Mouse (Mus musculus): Measurements from ENCODE around the gene Mpi. TPM values are rescaled to one million over a fixed set of nuclear protein-coding genes. Genes with fewer than 3 reads are reported as not detected.
A peak's percentile ranks its signal among the peaks of the same experiment; 100 is the strongest.

The Mpi gene
- 7.3 and 8.2 TPM in 2 replicates for polyA plus RNA-seq (2015; fragmentation: Nextera tagmentation; extraction: Ambion mirVana)

- H3K27ac ChIP-seq (ENCODE audit: low read depth) = no peak within 1 kb of the TSS
- ATAC-seq = peak; percentile 55; the same call in 1 of the 2 replicates
These were observed at the start of gene Mpi for GRCm38 (mm10) chr9:57552139-57552887. Mpi (minus strand) TSS chr9:57552763.

GRCm38 (mm10) chr9:57602098-57602497 is 49.5 kb upstream of the Mpi start:
- ATAC-seq = no peak
- Histone ChIP-seq H3K4me2 (ENCODE audit: low read depth, low read length) (no peak overlapping the region), H3K27ac (ENCODE audit: low read depth) (no peak overlapping the region), H3K4me1 (ENCODE audit: insufficient read depth) (peaks cover 5% of the 10 kb centered on the region; the same call in 1 of the 2 replicates), H3K9ac (replicated peaks) (no peak overlapping the region), H3K36me3 (replicated peaks; ENCODE audit: insufficient read depth, low read length) (no peaks in the 10 kb centered on the region), H3K27me3 (ENCODE audit: insufficient read depth, low read length) (peaks cover 22% of the 10 kb centered on the region), H3K9me3 (ENCODE audit: low read length) (no peaks in the 10 kb centered on the region), H3K4me3 (ENCODE audit: low read depth, low read length) (no peak overlapping the region)
- DNase-seq = no peak
- 60% methylated on average over 8 of the region's 8 CpGs for WGBS (ENCODE audit: insufficient replicate concordance)
- no peak for TF ChIP-seq CTCF (IDR thresholded peaks at IDR 0.05; ENCODE audit: low read depth)
- TF ChIP-seq EP300 (IDR thresholded peaks at IDR 0.05; ENCODE audit: low read depth) = no peak

More at GRCm38 (mm10) chr9:57552139-57552887, at the start of gene Mpi:
- Histone ChIP-seq H3K4me3 (ENCODE audit: low read depth, low read length) (peak within 1 kb of the TSS; percentile 65), H3K9ac (replicated peaks) (peak within 1 kb of the TSS; percentile 65), H3K4me1 (ENCODE audit: insufficient read depth) (peaks cover 10% of the 10 kb centered on the region), H3K4me2 (ENCODE audit: low read depth, low read length) (peak within 1 kb of the TSS; percentile 79), H3K36me3 (replicated peaks; ENCODE audit: insufficient read depth, low read length) (peaks cover 6% of the 10 kb centered on the region; the same call in 1 of the 2 replicates), H3K9me3 (ENCODE audit: low read length) (no peaks in the 10 kb centered on the region), H3K27me3 (ENCODE audit: insufficient read depth, low read length) (no peaks in the 10 kb centered on the region)
- peak; percentile 71 for DNase-seq
- 1% methylated on average over 28 of the region's 28 CpGs for WGBS (ENCODE audit: insufficient replicate concordance)
- no peak for TF ChIP-seq EP300 (IDR thresholded peaks at IDR 0.05; ENCODE audit: low read depth)
- TF ChIP-seq CTCF (IDR thresholded peaks at IDR 0.05; ENCODE audit: low read depth) = no peak

GRCm38 (mm10) chr9:57601353-57601706 is 48.8 kb upstream of the Mpi start:
- Histone ChIP-seq H3K4me2 (ENCODE audit: low read depth, low read length) (no peak overlapping the region), H3K27ac (ENCODE audit: low read depth) (no peak overlapping the region), H3K9ac (replicated peaks) (no peak overlapping the region), H3K9me3 (ENCODE audit: low read length) (no peaks in the 10 kb centered on the region), H3K36me3 (replicated peaks; ENCODE audit: insufficient read depth, low read length) (no peaks in the 10 kb centered on the region), H3K4me1 (ENCODE audit: insufficient read depth) (peaks cover 2% of the 10 kb centered on the region; the same call in 1 of the 2 replicates), H3K27me3 (ENCODE audit: insufficient read depth, low read length) (peaks cover 15% of the 10 kb centered on the region), H3K4me3 (ENCODE audit: low read depth, low read length) (no peak overlapping the region)
- DNase-seq = no peak
- WGBS (ENCODE audit: insufficient replicate concordance) = 46% methylated on average over 2 of the region's 2 CpGs
- no peak for ATAC-seq
- no peak for TF ChIP-seq EP300 (IDR thresholded peaks at IDR 0.05; ENCODE audit: low read depth)
- TF ChIP-seq CTCF (IDR thresholded peaks at IDR 0.05; ENCODE audit: low read depth) = no peak

GRCm38 (mm10) chr9:57600620-57601352 is 48.2 kb upstream of the Mpi start:
- WGBS (ENCODE audit: insufficient replicate concordance) = 8% methylated on average over 3 of the region's 3 CpGs
- no peak for ATAC-seq
- peak; percentile 50 for DNase-seq

GRCm38 (mm10) chr9:57598851-57599563 is 46.4 kb upstream of the Mpi start:
- H3K4me3 ChIP-seq (ENCODE audit: low read depth, low read length) = no peak overlapping the region
- peaks cover 3% of the 10 kb centered on the region; the same call in 1 of the 2 replicates for H3K27me3 ChIP-seq (ENCODE audit: insufficient read depth, low read length)
- WGBS (ENCODE audit: insufficient replicate concordance) = 66% methylated on average over 8 of the region's 8 CpGs
- ATAC-seq (no peak), DNase-seq (no peak)
- no peak overlapping the region for H3K9ac ChIP-seq (replicated peaks)
- H3K4me2 ChIP-seq (ENCODE audit: low read depth, low read length) = no peak overlapping the region
- no peaks in the 10 kb centered on the region; the same call in 1 of the 2 replicates for H3K4me1 ChIP-seq (ENCODE audit: insufficient read depth)
- TF ChIP-seq EP300 (IDR thresholded peaks at IDR 0.05; ENCODE audit: low read depth) = no peak
- no peak for TF ChIP-seq CTCF (IDR thresholded peaks at IDR 0.05; ENCODE audit: low read depth)
- H3K27ac ChIP-seq (ENCODE audit: low read depth) = no peak overlapping the region
- H3K36me3 ChIP-seq (replicated peaks; ENCODE audit: insufficient read depth, low read length) = peaks cover 13% of the 10 kb centered on the region; the same call in 1 of the 2 replicates
- H3K9me3 ChIP-seq (ENCODE audit: low read length) = no peaks in the 10 kb centered on the region

More at GRCm38 (mm10) chr9:57600620-57601352, 48.2 kb upstream of the Mpi start:
- Histone ChIP-seq H3K27ac (ENCODE audit: low read depth) (no peak overlapping the region), H3K9me3 (ENCODE audit: low read length) (no peaks in the 10 kb centered on the region), H3K4me2 (ENCODE audit: low read depth, low read length) (no peak overlapping the region), H3K9ac (replicated peaks) (no peak overlapping the region), H3K36me3 (replicated peaks; ENCODE audit: insufficient read depth, low read length) (no peaks in the 10 kb centered on the region), H3K4me1 (ENCODE audit: insufficient read depth) (no peaks in the 10 kb centered on the region; the same call in 1 of the 2 replicates), H3K27me3 (ENCODE audit: insufficient read depth, low read length) (peaks cover 12% of the 10 kb centered on the region), H3K4me3 (ENCODE audit: low read depth, low read length) (no peak overlapping the region)
- TF ChIP-seq EP300 (IDR thresholded peaks at IDR 0.05; ENCODE audit: low read depth) (no peak), CTCF (IDR thresholded peaks at IDR 0.05; ENCODE audit: low read depth) (no peak)

Data from liver, postnatal 0 days (tissue).